Mouse (Mus musculus) MEL (cell line): ENCODE measurements around the gene Tspan3.

Experiments used
- BHLHE40 ChIP-seq: IDR thresholded peaks from 2 replicates; pipeline ENCODE4 v1.6.1; 2012; ENCODE audit warnings: low read depth, mild to moderate bottlenecking, inconsistent platforms, low read length, improper control_type of control experiment, borderline replicate concordance
- CTCF ChIP-seq, 3 experiments: IDR thresholded peaks in 2 of 3; conservative IDR thresholded peaks in 1 of 3; 2 replicates each; pipeline ENCODE4 v1.5.1; 2011 to 2012; ENCODE audit warnings: low read length in 3 of 3, low read depth in 2 of 3, mild to moderate bottlenecking in 2 of 3, improper control_type of control experiment in 1 of 3, inconsistent platforms in 1 of 3, mixed read lengths in 1 of 3, moderate library complexity in 1 of 3; ENCODE audit not compliant: control insufficient read depth in 1 of 3, insufficient read depth in 1 of 3, poor library complexity in 1 of 3, severe bottlenecking in 1 of 3
- ELF1 ChIP-seq: IDR thresholded peaks from 2 replicates; pipeline ENCODE4 v1.6.1; 2014; ENCODE audit warnings: low read depth, mild to moderate bottlenecking, inconsistent platforms, low read length, improper control_type of control experiment, moderate library complexity
- EP300 ChIP-seq, 2 experiments: IDR thresholded peaks; 2 replicates each; pipeline ENCODE4 v1.6.1; 2011; ENCODE audit warnings: improper control_type of control experiment in 2 of 2, low read length in 2 of 2, low read depth in 1 of 2, mild to moderate bottlenecking in 1 of 2
- HCFC1 ChIP-seq: IDR thresholded peaks from 2 replicates; pipeline ENCODE4 v1.6.1; 2012; ENCODE audit warnings: low read depth, mild to moderate bottlenecking, inconsistent platforms, low read length, improper control_type of control experiment, moderate library complexity
- KAT2A ChIP-seq: conservative IDR thresholded peaks from 2 replicates; pipeline ENCODE4 v1.6.1; 2012; ENCODE audit warnings: low read depth, low read length, improper control_type of control experiment, inconsistent platforms
- POLR2A ChIP-seq, 2 experiments: IDR thresholded peaks; 2 replicates each; pipeline ENCODE4 v1.6.1; 2011 to 2012; ENCODE audit warnings: low read length in 2 of 2, mild to moderate bottlenecking in 2 of 2, control low read depth in 1 of 2, improper control_type of control experiment in 1 of 2, low read depth in 1 of 2, moderate library complexity in 1 of 2; ENCODE audit not compliant: control insufficient read depth in 1 of 2, insufficient read depth in 1 of 2, poor library complexity in 1 of 2
- POLR2AphosphoS5 ChIP-seq: IDR thresholded peaks from 2 replicates; pipeline ENCODE4 v1.6.1; 2012; ENCODE audit warnings: low read depth, borderline replicate concordance, mild to moderate bottlenecking, inconsistent platforms, low read length, moderate library complexity, mixed read lengths
- SIN3A ChIP-seq: IDR thresholded peaks from 2 replicates; pipeline ENCODE4 v1.6.1; 2012; ENCODE audit warnings: low read length, improper control_type of control experiment, inconsistent platforms
- SMC3 ChIP-seq: IDR thresholded peaks from 2 replicates; pipeline ENCODE4 v1.6.1; 2011; ENCODE audit warnings: low read depth, low read length, improper control_type of control experiment
- TAL1 ChIP-seq: IDR thresholded peaks from 2 replicates; pipeline ENCODE4 v1.6.1; 2012; ENCODE audit warnings: mild to moderate bottlenecking, inconsistent platforms, low read length, moderate library complexity, mixed read lengths

DNA sequence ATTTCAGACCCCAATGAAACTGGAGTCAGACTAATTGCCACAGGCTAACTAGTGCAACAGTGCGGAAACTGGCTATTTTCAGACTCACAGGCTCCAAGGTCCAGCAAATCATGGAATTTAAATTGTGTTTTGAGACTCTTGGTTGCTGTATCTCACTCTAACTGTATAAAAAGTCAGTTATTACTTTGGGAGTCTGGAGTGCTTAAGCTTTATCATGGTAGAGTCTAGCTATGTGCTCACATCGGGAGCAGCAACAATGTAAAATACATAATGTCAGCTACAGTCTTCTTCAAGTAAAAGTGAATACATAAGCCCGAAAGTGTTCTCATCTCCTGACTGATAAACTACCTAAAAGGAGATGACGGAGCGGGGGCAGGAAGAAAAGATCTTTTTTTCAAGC, 10.7 kb downstream of the Tspan3 start:
- TF ChIP-seq CTCF (IDR thresholded peaks at IDR 0.05 in 2 of 3, conservative IDR thresholded peaks at IDR 0.05 in 1 of 3; ENCODE audit: control insufficient read depth in 1 of 3, insufficient read depth in 1 of 3, low read depth in 2 of 3, low read length in 3 of 3, poor library complexity in 1 of 3, severe bottlenecking in 1 of 3): no peak
- TF ChIP-seq TAL1: no peak
- no peak for TF ChIP-seq SMC3
- no peak for TF ChIP-seq BHLHE40
- no peak for TF ChIP-seq ELF1
- no peak for TF ChIP-seq POLR2AphosphoS5
- no peak for TF ChIP-seq POLR2A (IDR thresholded peaks at IDR 0.05; ENCODE audit: control insufficient read depth in 1 of 2, insufficient read depth in 1 of 2, low read depth in 1 of 2, low read length in 2 of 2, poor library complexity in 1 of 2)
- TF ChIP-seq EP300 (IDR thresholded peaks at IDR 0.05; ENCODE audit: low read depth in 1 of 2, low read length in 2 of 2): no peak
- no peak for TF ChIP-seq HCFC1
- TF ChIP-seq KAT2A: no peak
- TF ChIP-seq SIN3A: no peak
